Mouse (Mus musculus) forebrain, postnatal 0 days (tissue): ENCODE results near the gene Camta1. TPM values are rescaled to one million over a fixed set of nuclear protein-coding genes. Genes with fewer than 3 reads are reported as not detected.

Source experiments
- ATAC-seq: fragments of 200-750 bp; cut with Nextera tagmentation; 2 replicates; pipeline ENCODE4 v1.8.0; 2017; ENCODE audit warnings: mild to moderate bottlenecking, moderate library complexity
- DNase-seq: peaks from one replicate; pipeline ENCODE4 v3.0.0-alpha.2; 2015
- H3K27ac ChIP-seq: fragments of 300-500 bp; sonication (generic); 2 replicates; pipeline ENCODE4 v1.5.1; 2014; ENCODE audit warnings: low read depth, mild to moderate bottlenecking, antibody characterized with exemption, low read length, moderate library complexity, mixed read lengths
- H3K27me3 ChIP-seq: fragments of 300-500 bp; sonication (generic); 2 replicates; pipeline ENCODE4 v1.6.1; 2014; ENCODE audit warnings: mild to moderate bottlenecking, low read length, mixed read lengths; ENCODE audit not compliant: insufficient read depth
- H3K36me3 ChIP-seq: fragments of 300-500 bp; sonication (generic); 2 replicates; pipeline ENCODE4 v1.6.1; 2014; ENCODE audit warnings: mild to moderate bottlenecking, moderate library complexity; ENCODE audit not compliant: insufficient read depth
- H3K4me1 ChIP-seq: fragments of 300-500 bp; sonication (generic); 2 replicates; pipeline ENCODE4 v1.6.1; 2014; ENCODE audit warnings: antibody characterized with exemption; ENCODE audit not compliant: insufficient read depth
- H3K4me2 ChIP-seq: fragments of 300-500 bp; sonication (generic); 2 replicates; pipeline ENCODE4 v1.6.1; 2014; ENCODE audit warnings: low read depth, mild to moderate bottlenecking, moderate library complexity
- H3K4me3 ChIP-seq: fragments of 300-500 bp; sonication (generic); 2 replicates; pipeline ENCODE4 v1.5.1; 2014; ENCODE audit warnings: low read depth, low read length, mixed read lengths
- H3K9ac ChIP-seq: fragments of 300-500 bp; sonication (generic); 2 replicates; pipeline ENCODE4 v1.6.1; 2014; ENCODE audit warnings: mild to moderate bottlenecking
- H3K9me3 ChIP-seq: fragments of 300-500 bp; sonication (generic); 2 replicates; pipeline ENCODE4 v1.6.1; 2016; ENCODE audit warnings: low read length
- CTCF ChIP-seq: sonication (generic); IDR thresholded peaks from 2 replicates; pipeline ENCODE4 v1.5.1; 2016; ENCODE audit warnings: antibody characterized with exemption, control low read depth, low read depth
- WGBS: fragments of 180-500 bp; shearing (Covaris S2); extraction: QIAGEN DNeasy Blood & Tissue Kit; methylation state at CpG from one replicate; pipeline ENCODE4 v1.1.7; 2014; 5-methylcytosine and 5-hydroxymethylcytosine counted together
- polyA plus RNA-seq: library from polyadenylated mRNA; unstranded; fragments of >200 nt; fragmentation: Nextera tagmentation; extraction: Ambion mirVana; gene quantifications from 2 replicates; pipeline ENCODE4 v1.2.1, GENCODE M21; 2015
- total RNA-seq: library from RNA; depleted of rRNA; stranded (reverse); fragments of >200 nt; gene quantifications from 2 replicates; pipeline ENCODE4 v1.2.3, GENCODE M21; 2014

Gene Camta1
- total and polyA plus RNA-seq, 2 experiments from 2014 or later = 87.4 to 131 TPM

GRCm38 (mm10) chr4:150966556-150966955 is 895.1 kb downstream of the Camta1 start:
- TF ChIP-seq CTCF = peak; percentile 74
- Histone ChIP-seq H3K27me3 (no peaks in the 10 kb centered on the region), H3K4me1 (no peaks in the 10 kb centered on the region)

GRCm38 (mm10) chr4:150965555-150965951 is 896.1 kb downstream of the Camta1 start:
- WGBS = 74% methylated on average over 11 of the region's 11 CpGs
- DNase-seq = no peak
- ATAC-seq = no peak

More at GRCm38 (mm10) chr4:150966556-150966955, 895.1 kb downstream of the Camta1 start:
- Histone ChIP-seq H3K4me3 (no peak overlapping the region), H3K27ac (no peak overlapping the region), H3K36me3 (no peaks in the 10 kb centered on the region), H3K4me2 (no peak overlapping the region), H3K9ac (no peak overlapping the region), H3K9me3 (no peaks in the 10 kb centered on the region)
- peak; percentile 54 for DNase-seq
- no peak for ATAC-seq
- WGBS = 27% methylated on average over 7 of the region's 7 CpGs

DNA sequence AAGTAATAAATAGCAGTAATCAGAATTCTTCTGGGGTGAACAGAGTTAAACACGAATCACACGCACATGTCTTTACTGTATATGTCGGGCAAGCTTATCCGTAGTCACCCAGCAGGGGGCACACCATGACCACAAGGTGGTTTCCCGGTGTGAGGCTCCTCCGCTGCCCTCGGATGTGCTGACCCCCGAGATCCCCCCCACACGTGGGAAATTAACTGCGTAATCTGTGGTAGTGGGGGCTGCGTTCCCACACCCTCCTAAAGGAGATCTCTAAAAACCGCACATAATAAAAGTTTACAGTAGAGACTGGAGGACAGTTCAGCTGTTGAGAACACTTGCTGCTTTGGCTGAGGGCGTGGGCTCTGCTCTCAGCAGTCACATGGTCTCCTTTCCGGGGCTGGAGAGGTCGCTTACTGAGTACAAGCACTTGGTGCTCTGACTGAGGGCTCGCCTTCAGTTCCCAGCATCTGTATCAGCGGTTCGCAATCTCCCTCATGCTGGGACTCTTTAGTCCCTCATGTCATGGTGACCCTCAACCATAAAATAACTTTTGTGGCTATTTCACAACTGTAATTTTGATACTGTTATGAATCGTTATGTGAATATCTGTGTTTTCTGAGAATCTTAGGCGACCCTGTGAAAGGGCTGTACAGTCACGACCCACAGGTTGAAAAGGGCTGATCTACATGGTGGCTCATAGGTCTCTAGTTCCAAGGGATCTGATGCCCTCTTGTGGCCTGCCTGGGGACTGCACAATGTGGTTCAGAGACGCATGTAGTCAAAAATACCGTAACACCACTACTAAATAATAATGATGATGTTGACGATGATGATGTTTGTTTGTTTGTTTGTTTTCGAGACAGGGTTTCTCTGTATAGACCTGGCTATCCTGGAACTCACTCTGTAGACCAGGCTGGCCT is 896.8 kb downstream of the Camta1 start:
- H3K4me2 ChIP-seq = peak overlapping the region; percentile 22; the same call in 1 of the 2 replicates
- no peaks in the 10 kb centered on the region for H3K36me3 ChIP-seq
- DNase-seq (peak; percentile 81), ATAC-seq (peak; percentile 63; the same call in 1 of the 2 replicates)
- H3K27me3 ChIP-seq = no peaks in the 10 kb centered on the region
- TF ChIP-seq CTCF = peak; percentile 81
- 15% methylated on average over 25 of the region's 25 CpGs for WGBS
- H3K4me3 ChIP-seq = no peak overlapping the region
- no peaks in the 10 kb centered on the region for H3K4me1 ChIP-seq
- H3K27ac ChIP-seq = no peak overlapping the region
- no peaks in the 10 kb centered on the region for H3K9me3 ChIP-seq
- no peak overlapping the region for H3K9ac ChIP-seq

More at GRCm38 (mm10) chr4:150965555-150965951, 896.1 kb downstream of the Camta1 start:
- Histone ChIP-seq H3K4me3 (no peak overlapping the region), H3K9me3 (no peaks in the 10 kb centered on the region), H3K36me3 (no peaks in the 10 kb centered on the region), H3K4me2 (no peak overlapping the region), H3K27me3 (no peaks in the 10 kb centered on the region), H3K4me1 (no peaks in the 10 kb centered on the region), H3K9ac (no peak overlapping the region), H3K27ac (no peak overlapping the region)
- TF ChIP-seq CTCF = no peak

- Histone ChIP-seq H3K4me1 (no peaks in the 10 kb centered on the region), H3K9me3 (no peaks in the 10 kb centered on the region), H3K9ac (no peak overlapping the region), H3K27ac (no peak overlapping the region), H3K27me3 (no peaks in the 10 kb centered on the region), H3K36me3 (no peaks in the 10 kb centered on the region), H3K4me3 (no peak overlapping the region), H3K4me2 (no peak overlapping the region)
- TF ChIP-seq CTCF = no peak
- DNase-seq (no peak), ATAC-seq (no peak)
- 67% methylated on average over 2 of the region's 2 CpGs for WGBS
These were observed 898.0 kb downstream of the Camta1 start for GRCm38 (mm10) chr4:150963711-150964110.

DNA sequence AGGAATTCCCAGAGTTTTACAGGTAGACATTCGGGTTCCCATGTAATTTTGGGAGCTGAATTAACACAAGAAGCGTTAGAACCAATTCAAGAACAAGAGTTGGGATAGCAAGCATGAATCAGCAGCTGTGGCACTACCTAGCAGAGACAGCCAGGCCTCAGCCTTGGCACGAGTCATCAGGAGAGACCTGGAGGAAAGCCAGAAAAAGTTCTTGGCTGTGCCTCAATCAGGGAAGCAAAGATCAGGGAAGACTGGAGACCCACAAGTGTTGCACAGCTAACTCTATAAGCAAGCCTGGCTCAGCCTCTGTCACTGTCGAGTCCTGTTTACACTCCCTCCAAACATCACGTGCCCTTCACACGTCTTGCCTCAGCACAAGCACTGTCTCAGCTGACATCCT is 899.4 kb downstream of the Camta1 start:
- no peaks in the 10 kb centered on the region for H3K9me3 ChIP-seq
- WGBS = 37% methylated on average over 6 of the region's 6 CpGs
- H3K9ac ChIP-seq = no peak overlapping the region
- no peaks in the 10 kb centered on the region for H3K36me3 ChIP-seq
- no peak overlapping the region for H3K4me2 ChIP-seq
- no peaks in the 10 kb centered on the region for H3K27me3 ChIP-seq
- no peaks in the 10 kb centered on the region for H3K4me1 ChIP-seq
- ATAC-seq (no peak), DNase-seq (no peak)
- H3K27ac ChIP-seq = no peak overlapping the region
- no peak overlapping the region for H3K4me3 ChIP-seq
- no peak for TF ChIP-seq CTCF

DNA sequence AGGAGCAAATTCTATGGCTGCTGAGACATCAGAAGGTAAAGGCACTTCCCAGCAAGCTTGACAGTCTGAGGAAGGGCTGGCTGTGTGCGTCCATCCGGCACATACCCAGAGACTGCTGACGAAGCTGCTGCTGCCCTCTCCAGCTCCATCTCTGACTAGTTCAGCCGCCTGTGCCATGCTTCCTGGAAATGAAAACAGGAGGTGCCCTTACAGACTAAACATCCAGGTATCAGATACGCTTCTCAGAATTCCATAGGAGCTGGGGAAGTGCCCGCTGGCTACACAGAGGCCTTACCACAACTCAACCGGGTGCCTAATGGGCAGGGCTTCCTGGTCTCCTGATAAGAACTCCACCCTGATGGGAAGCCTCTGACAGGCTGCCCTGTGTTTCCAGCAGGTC is 903.1 kb downstream of the Camta1 start:
- Histone ChIP-seq H3K4me3 (no peak overlapping the region), H3K4me2 (no peak overlapping the region), H3K27me3 (no peaks in the 10 kb centered on the region), H3K27ac (no peak overlapping the region), H3K9ac (no peak overlapping the region), H3K4me1 (no peaks in the 10 kb centered on the region), H3K9me3 (no peaks in the 10 kb centered on the region), H3K36me3 (no peaks in the 10 kb centered on the region)
- no peak for TF ChIP-seq CTCF
- WGBS = 81% methylated on average over 7 of the region's 7 CpGs
- no peak for ATAC-seq
- DNase-seq = no peak

DNA sequence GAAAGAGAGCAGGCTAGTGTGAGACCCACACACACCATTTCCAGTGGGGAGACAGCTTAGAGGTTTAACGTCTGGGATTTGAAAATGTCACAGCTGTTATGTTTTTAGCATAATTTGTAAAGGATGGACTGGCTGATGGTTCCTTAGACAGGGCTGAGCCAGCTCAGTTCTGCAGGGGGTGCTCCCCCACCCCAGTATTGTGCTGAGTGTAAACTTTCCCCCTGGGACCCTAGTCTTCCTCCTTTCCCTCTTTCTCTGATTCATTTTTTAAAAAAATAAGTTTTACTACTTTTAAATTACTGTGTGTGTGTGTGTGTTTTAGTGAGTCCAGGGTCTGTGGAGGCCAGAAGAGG is 904.6 kb downstream of the Camta1 start:
- TF ChIP-seq CTCF = no peak
- Histone ChIP-seq H3K9me3 (no peaks in the 10 kb centered on the region), H3K4me1 (no peaks in the 10 kb centered on the region), H3K27me3 (no peaks in the 10 kb centered on the region), H3K4me2 (no peak overlapping the region), H3K27ac (no peak overlapping the region), H3K9ac (no peak overlapping the region), H3K36me3 (no peaks in the 10 kb centered on the region), H3K4me3 (no peak overlapping the region)
- DNase-seq = no peak
- no peak for ATAC-seq
- 21% methylated on average over 1 of the region's 1 CpGs for WGBS
